Mouse (Mus musculus): ENCODE measurements around the gene Lysmd3. TPM values are rescaled to one million over a fixed set of nuclear protein-coding genes. Genes with fewer than 3 reads are reported as not detected.
"Not testable (repeated sequence)": the region's sequence is repeated elsewhere in the genome, so short reads cannot be mapped to it uniquely, and the experiment has no call there.

Lysmd3 gene
- polyA plus RNA-seq (2015; fragmentation: Nextera tagmentation; extraction: Ambion mirVana): 18.9 and 20.9 TPM in 2 replicates

DNA sequence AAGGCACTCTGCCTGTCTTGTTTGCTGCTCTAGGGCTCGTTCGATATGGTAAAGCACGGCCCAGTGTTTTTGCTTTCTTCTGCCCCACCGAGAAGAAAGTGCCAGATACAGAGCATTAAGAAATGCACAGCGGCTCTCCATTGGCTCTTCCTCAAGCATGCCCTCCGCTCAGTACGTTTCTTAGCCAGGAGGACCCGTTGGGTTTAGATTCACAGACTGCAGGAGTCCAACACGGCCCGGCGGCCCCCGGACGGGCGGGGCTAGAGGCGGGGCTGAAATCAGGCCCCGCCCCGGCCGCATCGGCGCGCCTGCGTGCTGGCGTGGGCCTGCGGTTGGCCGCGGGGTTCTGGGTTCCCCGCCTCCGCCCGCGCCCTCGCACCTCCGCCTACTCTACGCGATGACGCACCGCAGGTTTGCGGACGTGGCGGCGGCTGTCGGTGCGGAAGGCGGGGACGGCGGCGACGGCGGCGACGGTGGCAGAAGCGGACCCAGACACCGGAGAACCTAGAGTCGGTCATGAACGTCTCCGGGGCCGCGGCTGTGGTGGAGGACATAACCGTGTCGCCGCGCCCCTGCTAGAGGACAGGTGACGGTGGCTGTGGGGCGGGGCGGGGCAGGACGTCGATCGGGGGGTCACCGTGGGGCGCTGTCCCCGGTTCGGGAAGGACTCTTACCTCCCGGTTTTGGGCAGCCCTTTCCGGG, at the start of gene Lysmd3:
Gene Lysmd3 (plus strand): TSS at position 313 of the 702 bp plus-strand sequence.
- DNase-seq (ENCODE audit: low spot score): peak; percentile 92

DNA sequence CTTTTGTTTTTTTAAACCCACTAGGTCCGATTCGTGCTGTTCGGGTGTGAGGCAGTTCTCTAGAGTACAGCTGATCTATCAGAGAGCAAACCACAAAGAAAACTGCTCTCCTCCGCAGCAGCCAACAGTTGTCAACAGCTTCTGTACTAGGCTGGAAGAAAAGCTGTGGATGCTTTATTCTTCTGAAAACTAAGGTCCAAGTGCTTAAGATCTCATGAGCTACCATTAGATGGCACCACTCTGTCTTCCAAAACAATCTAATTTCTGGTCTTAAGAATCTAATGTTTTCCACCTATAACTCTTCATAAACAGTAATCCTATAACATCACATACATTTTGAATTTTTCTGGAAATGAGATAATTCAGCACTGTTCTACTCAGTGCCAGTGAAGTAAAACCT, 47.1 kb upstream of the Lysmd3 start:
- DNase-seq (ENCODE audit: low spot score): no peak

DNA sequence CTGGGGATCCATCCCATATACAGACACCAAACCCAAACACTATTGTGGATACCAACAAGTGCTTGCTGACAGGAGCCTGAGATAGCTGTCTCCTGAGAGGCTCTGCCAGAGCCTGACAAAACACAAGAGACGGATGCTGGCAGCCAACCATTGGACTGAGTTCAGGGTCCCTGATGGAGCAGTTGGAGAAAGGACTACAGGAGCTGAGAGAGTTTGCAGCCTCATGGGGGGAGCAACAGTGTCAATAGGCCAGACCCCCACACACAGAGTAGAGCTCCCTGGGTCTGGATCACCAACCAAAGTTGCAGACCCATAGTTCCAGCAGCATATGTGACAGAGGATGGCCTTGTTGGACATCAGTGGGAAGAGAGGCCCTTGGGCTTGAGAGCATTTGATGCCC, 29.6 kb upstream of the Lysmd3 start:
- not testable (repeated sequence) for DNase-seq (ENCODE audit: low spot score)

DNA sequence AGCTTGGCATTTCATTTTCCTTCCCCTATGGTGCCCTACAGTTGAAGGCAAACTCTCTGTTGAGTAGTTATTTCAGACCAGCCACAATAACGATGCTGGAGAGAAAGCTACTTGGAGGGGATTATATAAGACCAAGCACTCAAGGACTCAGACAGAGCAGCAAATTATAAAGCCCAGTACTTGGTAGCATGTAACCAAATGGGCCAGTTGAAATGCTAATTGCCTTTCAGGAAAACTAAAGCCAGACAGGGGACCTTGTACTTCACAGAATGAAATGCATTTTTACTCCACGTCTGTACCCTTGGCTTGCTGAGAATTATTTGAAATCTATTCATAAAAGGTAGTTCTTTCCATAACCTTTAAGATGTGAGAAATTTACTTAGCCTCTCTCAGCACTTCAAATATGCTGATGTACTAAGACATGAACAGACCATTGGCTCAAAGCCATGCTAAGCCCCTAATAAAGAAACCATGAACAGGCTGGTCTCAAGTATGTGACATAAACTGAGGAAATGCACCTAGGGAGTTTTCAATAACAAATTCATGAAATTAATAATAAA, 28.8 kb upstream of the Lysmd3 start:
- no peak for DNase-seq (ENCODE audit: low spot score)

DNA sequence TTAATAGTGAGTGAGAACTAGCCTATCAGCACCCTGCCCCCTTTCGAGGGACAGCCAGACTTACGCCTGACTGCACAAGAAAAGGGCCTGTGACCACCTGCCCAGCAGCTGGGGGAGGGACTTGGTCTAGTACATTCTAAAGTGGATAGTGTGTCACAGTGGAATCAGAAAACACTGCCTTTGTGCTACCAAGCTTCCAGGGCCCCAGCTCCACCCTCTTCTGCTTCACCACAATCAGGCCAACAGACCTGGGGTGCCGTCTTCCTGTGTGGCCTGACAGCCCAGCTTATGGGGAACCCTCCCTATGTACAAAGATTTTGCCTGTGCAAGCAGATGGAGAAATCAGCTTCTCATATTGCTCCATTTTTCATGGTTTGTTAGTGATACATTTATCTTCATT, 28.1 kb upstream of the Lysmd3 start:
- DNase-seq (ENCODE audit: low spot score): no peak

DNA sequence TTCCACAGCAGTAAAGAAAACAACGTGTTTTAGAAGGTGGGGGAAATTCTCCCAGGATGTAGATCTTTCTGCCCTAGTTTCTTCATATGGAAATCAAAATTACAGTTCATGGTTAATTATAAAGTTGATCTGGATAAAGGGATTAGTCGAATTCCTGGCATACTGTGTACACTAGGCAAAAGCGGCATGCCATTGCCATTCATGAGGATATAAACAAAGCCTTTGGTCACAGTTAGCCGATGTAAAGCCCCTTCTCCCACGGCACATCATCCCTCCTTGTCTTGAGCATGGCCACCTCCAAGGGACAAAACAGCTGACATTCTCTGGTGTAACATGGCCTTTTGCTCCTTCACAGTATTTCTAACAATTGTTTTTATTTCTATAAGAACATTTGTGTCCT, 26.9 kb upstream of the Lysmd3 start:
- DNase-seq (ENCODE audit: low spot score): no peak

DNA sequence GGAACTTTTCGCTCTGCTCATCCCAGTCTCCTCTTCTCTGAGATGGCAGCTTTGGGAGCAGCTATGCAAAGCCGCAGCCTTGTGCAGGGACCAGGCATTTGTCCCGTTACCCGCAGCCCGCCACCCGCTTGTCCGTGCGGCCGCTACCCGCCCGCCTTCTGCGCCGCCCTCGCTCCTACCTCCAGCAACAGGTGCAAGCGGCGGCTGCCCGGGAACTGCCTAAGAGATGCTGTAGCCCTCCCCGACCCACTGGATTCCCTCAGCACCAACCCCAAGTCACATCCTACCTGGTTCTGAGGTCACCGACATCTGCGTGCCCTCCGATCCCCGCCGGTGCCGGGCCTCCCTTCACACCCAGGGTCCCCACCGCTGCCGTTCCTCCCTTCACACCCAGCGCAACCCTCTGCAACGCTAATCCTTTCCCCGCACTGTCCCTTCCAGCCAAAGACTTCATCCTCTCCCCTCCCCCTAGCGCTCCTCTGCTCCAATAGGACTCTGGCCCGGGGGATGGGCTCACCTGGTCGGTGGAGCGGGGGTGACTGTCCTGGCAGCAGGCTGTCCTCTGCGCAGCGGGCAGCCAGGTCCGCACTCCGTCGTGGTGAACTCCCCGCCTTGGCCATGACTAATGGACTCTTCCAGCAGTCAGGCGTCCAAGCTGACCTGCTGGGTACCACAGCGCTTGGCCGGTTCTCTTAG, 24.6 kb upstream of the Lysmd3 start, which contains the start of gene Adgrv1:
Gene Adgrv1 (minus strand): TSS at position 435 of the 696 bp plus-strand sequence.
- DNase-seq (ENCODE audit: low spot score): no peak

DNA sequence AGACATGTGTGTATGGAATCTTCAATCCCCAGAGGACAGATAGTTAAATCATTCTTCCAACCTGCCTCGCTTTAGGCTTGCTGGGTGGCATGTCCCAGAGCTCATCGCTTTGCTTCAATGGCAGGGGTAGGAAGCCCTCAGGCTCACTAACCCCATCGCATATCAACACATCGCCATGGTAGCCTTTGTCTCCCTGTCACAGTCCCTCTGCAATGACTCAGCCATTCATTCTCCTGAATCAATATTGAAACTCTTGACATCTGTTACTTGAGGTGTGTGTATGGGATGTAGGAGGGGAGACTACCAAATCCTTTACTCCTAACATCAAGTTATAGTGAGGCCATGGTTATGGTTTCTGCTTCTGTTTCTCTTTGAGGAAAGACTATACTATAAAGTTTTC, 17.8 kb upstream of the Lysmd3 start:
- DNase-seq (ENCODE audit: low spot score): no peak

DNA sequence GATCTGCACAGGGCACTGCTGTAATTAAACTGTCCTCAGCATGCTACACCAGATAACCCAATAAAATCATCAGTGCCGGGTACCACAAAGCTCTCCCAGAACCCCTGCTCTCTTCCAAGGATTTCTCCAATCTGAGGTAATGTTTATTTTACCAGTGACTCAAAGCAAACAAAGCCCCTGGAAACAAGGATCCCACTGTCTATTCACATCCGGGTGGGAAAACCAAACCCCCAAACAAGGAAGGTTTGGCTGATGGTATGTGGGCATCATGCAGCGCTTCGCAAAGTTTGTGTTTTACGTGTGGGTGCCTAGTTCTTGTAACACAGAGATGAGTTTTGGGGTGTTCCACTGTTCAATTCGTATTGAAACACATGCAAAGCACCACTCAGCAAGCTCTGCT, 16.6 kb upstream of the Lysmd3 start:
- DNase-seq (ENCODE audit: low spot score): no peak

DNA sequence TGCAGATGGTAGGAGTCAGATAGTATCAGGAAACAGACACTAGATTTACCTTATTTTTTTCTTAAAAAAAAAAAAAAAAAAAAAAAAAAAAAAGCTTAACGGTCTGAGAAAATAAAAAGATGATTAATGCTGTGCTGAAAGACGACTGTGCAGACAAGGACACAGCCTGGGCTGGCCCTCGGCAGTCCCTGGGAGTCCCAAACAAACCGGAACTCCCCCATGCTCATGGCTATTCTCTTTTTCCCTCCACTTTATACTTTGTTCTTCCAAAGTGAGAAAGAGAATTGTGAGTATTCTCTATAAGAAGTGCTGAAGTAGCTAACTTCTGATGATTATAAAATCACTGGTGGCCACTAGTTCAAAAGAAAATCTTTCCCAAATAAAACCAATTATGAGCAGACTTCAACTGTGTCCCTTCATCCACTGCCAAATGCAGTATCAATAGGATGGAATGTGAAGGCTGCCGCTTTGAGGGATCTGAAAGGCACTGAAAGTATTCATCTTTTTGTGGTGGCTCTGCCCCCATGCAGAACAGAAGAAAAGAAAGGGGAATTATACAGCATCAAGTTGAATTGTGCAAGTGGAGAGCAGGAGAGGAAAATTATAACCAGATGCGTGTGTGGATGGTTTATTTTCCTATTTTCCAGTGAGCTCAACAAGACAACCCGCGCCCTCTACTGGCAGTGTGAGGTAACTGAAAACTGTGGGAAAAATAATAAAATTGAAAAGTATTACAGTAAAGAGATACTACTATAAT, 16.0 kb upstream of the Lysmd3 start:
- DNase-seq (ENCODE audit: low spot score): peak; percentile 38

DNA sequence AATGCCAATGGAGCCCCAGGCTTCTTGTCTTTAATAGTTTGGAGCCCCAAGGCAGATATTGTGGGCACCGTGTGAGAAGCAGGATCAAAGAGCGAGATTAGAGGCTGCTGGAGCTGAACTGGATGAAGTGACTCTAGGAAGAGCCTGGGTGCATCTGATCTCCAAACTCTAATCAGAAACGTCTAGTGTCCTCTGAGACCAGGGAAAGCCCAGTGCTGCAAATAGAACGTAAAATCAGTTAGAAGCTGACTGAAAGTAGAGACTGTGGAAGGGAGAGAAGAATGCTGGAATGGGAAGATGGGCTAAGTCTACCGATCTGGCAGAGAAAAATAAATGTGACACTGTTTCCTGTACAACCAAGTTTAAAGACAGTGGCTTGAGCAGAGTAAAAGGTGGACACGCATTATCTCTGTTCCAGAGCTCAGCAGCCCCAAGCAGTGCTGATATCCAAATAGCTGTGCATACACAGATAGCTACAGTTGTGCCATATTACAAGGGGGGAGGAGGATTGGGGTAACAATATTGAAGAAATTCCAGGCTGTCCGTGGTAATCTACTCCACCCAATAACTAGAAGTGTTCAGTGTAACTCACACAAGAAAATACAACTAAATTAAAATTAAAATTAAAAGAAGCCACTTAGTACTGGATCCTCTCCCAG, 14.8 kb upstream of the Lysmd3 start:
- DNase-seq (ENCODE audit: low spot score): no peak

DNA sequence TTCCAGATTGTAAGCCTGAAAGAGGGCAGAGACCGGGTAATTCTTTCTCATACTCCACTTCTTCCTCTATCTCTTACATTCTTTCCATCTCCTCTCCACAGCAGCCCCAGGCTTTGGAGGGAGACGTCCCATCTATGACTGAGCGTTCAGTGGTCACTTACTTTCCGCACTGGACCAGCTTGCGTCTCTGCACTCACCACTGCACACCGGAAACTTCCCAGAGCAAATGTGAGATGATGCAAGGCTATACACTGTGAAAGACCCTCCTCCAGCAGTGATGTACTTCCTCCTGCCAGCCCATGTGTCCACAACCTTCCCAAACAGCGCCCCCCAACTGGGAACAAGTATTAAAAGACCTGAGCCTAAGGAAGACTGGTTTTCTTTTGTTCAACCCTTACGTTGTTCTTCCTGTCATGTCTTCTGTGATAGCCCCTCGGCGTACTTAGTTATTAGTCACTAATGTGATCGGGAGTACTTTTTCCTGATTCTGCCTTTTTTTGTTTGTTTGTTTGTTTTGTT, 13.4 kb upstream of the Lysmd3 start:
- DNase-seq (ENCODE audit: low spot score): no peak

DNA sequence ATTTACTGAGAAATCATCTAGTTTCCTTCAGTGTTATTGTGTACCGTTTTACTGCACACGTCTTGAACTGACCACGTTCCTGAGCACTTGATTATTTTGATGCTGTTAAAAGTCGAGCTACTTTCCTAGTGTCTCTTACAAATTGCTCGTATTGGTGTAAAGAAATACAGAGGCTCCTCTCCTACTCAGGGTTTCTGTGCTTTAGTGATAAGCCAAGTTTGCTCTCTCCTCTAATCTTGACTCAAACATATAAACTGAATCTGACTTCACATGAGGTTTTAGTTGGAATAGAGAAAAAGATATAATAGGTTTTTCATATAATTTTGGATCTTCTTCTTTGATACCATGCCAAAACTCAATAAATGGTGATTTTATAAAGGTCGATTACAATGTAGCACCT, 11.1 kb upstream of the Lysmd3 start:
- no peak for DNase-seq (ENCODE audit: low spot score)

DNA sequence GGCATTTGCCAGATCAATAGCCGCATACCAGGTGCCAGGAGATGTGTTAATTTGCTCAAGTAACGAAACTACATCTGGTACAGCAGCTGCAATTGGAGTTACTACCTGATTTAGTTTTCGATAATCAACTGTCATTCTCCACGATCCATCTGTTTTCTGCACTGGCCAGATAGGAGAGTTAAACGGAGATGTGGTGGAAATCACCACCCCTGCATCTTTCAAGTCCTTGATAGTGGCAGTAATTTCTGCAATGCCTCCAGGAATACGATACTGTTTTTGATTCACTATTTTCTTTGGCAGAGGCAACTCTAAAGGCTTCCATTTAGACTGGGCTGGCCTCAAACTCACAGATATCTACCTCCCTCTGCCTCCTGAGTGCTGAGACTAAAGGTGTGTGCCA, 7.1 kb upstream of the Lysmd3 start:
- not testable (repeated sequence) for DNase-seq (ENCODE audit: low spot score)

DNA sequence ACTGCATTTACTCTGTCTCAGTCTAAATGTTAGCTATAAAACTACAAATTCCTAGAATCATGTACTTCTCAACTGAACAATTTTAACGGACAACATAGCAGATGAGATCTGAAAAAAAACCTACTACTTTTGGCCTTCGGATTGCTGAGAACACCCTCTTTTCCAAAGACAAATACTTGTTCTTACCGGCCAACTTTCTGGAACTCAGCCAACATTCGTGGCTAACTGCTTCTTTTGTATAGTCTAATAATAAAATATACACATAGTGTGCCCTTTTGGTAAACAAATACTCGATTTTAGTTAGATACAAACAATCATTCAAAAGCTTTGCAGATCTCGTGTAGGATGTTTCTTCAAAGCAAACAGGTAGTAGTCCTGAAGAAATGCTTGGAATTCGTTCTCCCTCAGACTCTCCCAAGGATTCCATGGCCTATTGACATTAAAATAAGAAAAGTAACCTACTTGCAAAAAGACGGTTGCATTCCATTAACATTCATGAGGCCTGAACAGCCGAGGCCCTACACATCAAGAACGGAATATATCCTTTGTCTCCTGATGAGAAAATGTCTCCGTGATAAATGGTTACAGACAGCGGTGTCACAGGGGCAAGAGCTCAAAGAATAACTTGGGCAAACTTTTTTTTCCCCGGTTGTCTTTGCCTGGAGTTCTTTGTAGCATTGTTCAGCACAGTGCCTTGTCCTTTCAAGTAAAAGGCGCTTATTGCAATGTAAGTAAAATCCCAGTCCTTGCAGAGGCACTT, 1.2 kb upstream of the Lysmd3 start:
- no peak for DNase-seq (ENCODE audit: low spot score)

DNA sequence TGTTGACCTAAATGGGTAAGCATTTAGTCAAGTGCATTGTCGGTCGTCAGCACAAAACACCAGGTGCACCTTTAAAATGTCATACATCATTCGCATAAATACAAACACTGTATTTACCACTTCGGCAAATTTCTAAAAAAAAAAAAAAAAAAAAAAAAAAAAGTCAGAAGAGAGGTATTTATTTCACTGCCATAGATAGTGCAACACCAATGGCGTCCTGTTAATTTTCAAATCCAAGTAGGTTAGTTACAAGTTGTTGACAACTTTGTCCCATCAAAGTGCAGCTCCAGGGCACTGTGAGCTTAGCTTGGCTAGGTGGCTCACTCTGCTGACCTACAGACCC, 484 bp upstream of the Lysmd3 start:
- DNase-seq (ENCODE audit: low spot score): no peak

DNA sequence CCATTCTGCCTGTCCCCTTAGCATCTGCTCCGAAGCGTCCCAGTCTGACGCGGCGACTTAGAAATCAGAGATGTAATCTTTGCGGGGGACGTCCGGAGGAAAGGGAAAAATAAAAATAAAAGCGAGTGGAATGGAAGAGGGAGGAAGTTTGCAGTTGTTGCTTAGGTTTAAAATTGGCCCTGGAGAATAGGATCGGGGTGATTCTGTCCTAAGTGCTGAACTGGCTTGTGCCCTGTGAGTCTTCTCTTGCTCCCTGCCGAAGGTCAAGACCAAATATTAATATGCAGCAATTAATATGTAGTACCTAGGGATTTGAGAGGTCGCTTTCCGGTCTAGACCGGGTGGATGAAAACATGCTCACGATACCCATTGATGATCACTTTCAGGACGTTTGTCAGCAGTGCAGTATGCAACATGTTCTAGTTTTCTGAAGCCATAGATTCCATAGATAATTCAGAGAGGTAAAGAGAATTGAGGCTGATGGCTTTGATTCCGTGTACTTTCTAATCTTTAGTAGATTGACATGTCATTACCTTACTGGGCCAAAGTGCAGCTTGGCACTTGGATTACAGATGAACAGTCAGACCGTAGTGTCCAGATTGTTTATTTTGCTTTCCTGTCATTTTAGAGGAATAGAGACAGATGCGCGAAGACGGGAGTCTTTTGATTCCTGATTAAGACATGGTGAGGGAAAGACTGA, 740 bp downstream of the Lysmd3 start:
- peak; percentile 15 for DNase-seq (ENCODE audit: low spot score)

DNA sequence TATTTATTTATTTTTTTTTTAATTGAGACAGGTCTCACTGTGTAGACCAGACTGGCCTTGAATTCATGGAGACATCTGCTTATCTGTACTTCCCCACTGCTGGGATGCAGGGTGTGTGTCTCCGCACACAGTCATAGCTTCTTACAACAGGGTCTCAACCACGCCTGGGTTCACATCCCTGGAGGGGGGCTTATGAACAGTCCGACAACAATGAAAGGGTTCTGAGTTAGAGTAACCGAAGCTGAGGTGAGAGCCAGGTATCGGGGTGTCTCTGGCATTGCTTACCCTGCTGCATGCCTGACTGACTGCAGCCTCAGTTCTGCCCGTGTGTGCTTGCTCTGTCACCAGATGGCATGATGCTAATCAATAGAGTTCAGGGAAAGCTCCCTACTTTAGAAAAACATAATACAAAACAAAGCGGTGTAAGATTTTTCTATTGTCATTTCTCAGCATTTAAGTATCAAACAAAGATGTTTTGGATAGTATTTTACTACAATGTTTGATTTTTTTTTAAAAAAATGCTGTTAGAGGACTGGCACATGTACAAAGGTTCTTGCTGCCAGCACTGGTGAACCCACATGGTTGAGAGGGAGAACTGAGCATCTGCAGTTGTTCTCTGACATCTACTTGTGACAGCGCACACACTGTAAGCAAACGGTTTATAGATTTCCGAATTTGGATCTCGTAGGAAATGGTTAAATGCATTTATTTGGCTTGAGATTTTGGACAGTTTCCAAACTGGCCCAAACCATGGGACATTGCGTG, 6.3 kb downstream of the Lysmd3 start:
- no peak for DNase-seq (ENCODE audit: low spot score)

DNA sequence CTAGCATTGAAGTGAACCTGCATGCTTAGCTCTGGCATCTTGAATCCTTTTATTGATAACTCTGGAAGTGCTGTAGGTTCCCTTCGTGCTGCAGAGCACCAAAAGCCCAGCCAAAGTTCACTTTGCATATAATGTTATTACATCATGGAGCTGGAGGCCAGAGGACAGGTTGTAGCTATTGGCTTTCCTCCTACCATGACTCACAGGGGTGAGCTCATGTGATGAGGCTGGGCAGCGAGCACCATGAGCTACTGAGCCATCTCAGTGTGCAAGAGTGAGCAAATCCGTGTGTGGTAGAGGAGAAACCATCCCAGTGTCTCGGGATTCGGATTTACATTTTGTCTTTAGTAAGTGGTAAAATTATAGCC, 6.9 kb downstream of the Lysmd3 start:
- DNase-seq (ENCODE audit: low spot score): no peak
